Mouse (Mus musculus) heart, postnatal 0 days (tissue): ENCODE data around the gene Lap3.

Source experiments
- CTCF ChIP-seq: IDR thresholded peaks from 2 replicates; pipeline ENCODE4 v1.5.1; 2016; ENCODE audit warnings: antibody characterized with exemption, control low read depth, low read depth
- EP300 ChIP-seq: IDR thresholded peaks from 2 replicates; pipeline ENCODE4 v1.6.1; 2016; ENCODE audit warnings: antibody characterized with exemption, low read depth

DNA sequence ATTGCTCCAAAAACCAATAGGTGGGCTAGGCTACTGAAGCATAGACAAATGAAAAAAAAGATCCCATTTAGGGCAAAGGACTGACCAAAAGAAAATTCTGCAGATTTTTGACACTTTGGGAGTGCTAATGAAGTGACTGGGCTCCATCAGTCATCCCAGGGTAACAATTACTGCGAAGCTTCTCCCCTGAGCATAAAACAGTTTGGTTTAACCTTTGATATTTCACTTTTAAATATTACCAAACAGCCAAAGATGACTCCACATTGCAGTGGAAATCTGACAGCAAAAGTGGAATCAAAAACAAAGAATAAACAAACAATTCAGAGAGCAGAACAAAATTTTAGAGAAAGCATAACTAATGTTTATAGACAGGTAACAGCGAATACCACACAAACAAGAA is 12.0 kb upstream of the Lap3 start:
- TF ChIP-seq CTCF (no peak), EP300 (no peak)
